Mouse (Mus musculus): ENCODE measurements around the gene Bicra. TPM values are rescaled to one million over a fixed set of nuclear protein-coding genes. Genes with fewer than 3 reads are reported as not detected.

Bicra gene
- total and polyA plus RNA-seq, 3 experiments: 0.32 to 10.2 (median 2.2) TPM

GRCm38 (mm10) chr7:16071906-16072305, 24.2 kb upstream of the Bicra start:
- H3K9ac ChIP-seq (ENCODE audit: insufficient read depth, low read depth): no peak overlapping the region
- dilution Hi-C loops (cut with MboI; ENCODE audit: extremely low pct_ligation_motif_present, extremely low pct_unique_long_range_greater_than_20kb, low sequenced_read_pairs): no loop called here
- no peaks in the 10 kb centered on the region for H3K9me3 ChIP-seq (replicated peaks; ENCODE audit: low read length)
- no peak overlapping the region for H3K4me3 ChIP-seq (replicated peaks in 1 of 3; ENCODE audit: low read depth in 2 of 3, low read length in 2 of 3, poor library complexity in 1 of 3)
- H3K4me1 ChIP-seq (ENCODE audit: control insufficient read depth in 1 of 2, insufficient read depth in 2 of 2): peaks cover 0 to 9% of the 10 kb centered on the region in 2 experiments; a peak in 2 of 4 replicates
- H3K4me2 ChIP-seq (ENCODE audit: insufficient read depth, low read depth, poor library complexity, severe bottlenecking): no peak overlapping the region
- in situ Hi-C loops (cut with MboI; ENCODE audit: low pct_ligation_motif_present, low pct_unique_long_range_greater_than_20kb, low sequenced_read_pairs): loop anchor here (25.0 kb wide), 1 partner anchor 190 kb away; the partner anchor contains the start of genes C5ar1 and Inafm1
- DNase-seq (ENCODE audit: extremely low read depth): no peak
- no peaks in the 10 kb centered on the region for H3K36me3 ChIP-seq (replicated peaks in 1 of 2; ENCODE audit: control insufficient read depth in 1 of 2, insufficient read depth in 1 of 2, low read length in 1 of 2)
- no peaks in the 10 kb centered on the region for H3K27me3 ChIP-seq (replicated peaks)
- TF ChIP-seq MYC (IDR thresholded peaks at IDR 0.05; ENCODE audit: low read depth, low read length) (no peak), CHD1 (IDR thresholded peaks at IDR 0.05; ENCODE audit: low read depth, low read length) (no peak)
- no peaks in the 10 kb centered on the region for H3K79me2 ChIP-seq (replicated peaks; ENCODE audit: control insufficient read depth, extremely low read depth, insufficient read depth, poor library complexity, severe bottlenecking)
- H3K27ac ChIP-seq (ENCODE audit: insufficient read depth, low read depth): no peak overlapping the region

GRCm38 (mm10) chr7:16070846-16071245, 23.1 kb upstream of the Bicra start:
- no peaks in the 10 kb centered on the region for H3K27me3 ChIP-seq (replicated peaks)
- H3K4me3 ChIP-seq (replicated peaks in 1 of 3; ENCODE audit: low read depth in 2 of 3, low read length in 2 of 3, poor library complexity in 1 of 3): no peak overlapping the region
- no peaks in the 10 kb centered on the region for H3K36me3 ChIP-seq (replicated peaks in 1 of 2; ENCODE audit: control insufficient read depth in 1 of 2, insufficient read depth in 1 of 2, low read length in 1 of 2)
- no peak for DNase-seq (ENCODE audit: extremely low read depth)
- no peak for TF ChIP-seq RAD21 (IDR thresholded peaks at IDR 0.05; ENCODE audit: low read depth, low read length)
- TF ChIP-seq EP300 (IDR thresholded peaks at IDR 0.05; ENCODE audit: low read length): no peak
- TF ChIP-seq SMC3 (IDR thresholded peaks at IDR 0.05; ENCODE audit: low read depth, low read length): no peak
- TF ChIP-seq RCOR1 (conservative IDR thresholded peaks at IDR 0.05; ENCODE audit: low read depth, low read length): no peak
- no peak for TF ChIP-seq BHLHE40 (IDR thresholded peaks at IDR 0.05; ENCODE audit: low read depth, low read length)
- dilution Hi-C loops (cut with MboI; ENCODE audit: extremely low pct_ligation_motif_present, extremely low pct_unique_long_range_greater_than_20kb, low sequenced_read_pairs): no loop called here
- no peaks in the 10 kb centered on the region for H3K79me2 ChIP-seq (replicated peaks; ENCODE audit: control insufficient read depth, extremely low read depth, insufficient read depth, poor library complexity, severe bottlenecking)
- no peak overlapping the region for H3K9ac ChIP-seq (ENCODE audit: insufficient read depth, low read depth)
- peaks cover 0 to 4% of the 10 kb centered on the region in 2 experiments; a peak in 2 of 4 replicates for H3K4me1 ChIP-seq (ENCODE audit: control insufficient read depth in 1 of 2, insufficient read depth in 2 of 2)
- no peaks in the 10 kb centered on the region for H3K9me3 ChIP-seq (replicated peaks; ENCODE audit: low read length)
- H3K4me2 ChIP-seq (ENCODE audit: insufficient read depth, low read depth, poor library complexity, severe bottlenecking): no peak overlapping the region
- H3K27ac ChIP-seq (ENCODE audit: insufficient read depth, low read depth): no peak overlapping the region
- in situ Hi-C loops (cut with MboI; ENCODE audit: low pct_ligation_motif_present, low pct_unique_long_range_greater_than_20kb, low sequenced_read_pairs): loop anchor here (25.0 kb wide), 1 partner anchor 191 kb away; the partner anchor contains the start of genes C5ar1 and Inafm1

- peak; percentile 11 to 72; a peak in 2 of 4 replicates for TF ChIP-seq CTCF (conservative IDR thresholded peaks at IDR 0.05 in 1 of 2, IDR thresholded peaks at IDR 0.05 in 1 of 2; ENCODE audit: low read depth in 2 of 2, low read length in 2 of 2)
- no peak for TF ChIP-seq IRF4 (IDR thresholded peaks at IDR 0.05; ENCODE audit: low read depth, low read length)
- peak; percentile 77 for TF ChIP-seq SMC3 (IDR thresholded peaks at IDR 0.05; ENCODE audit: low read depth, low read length)
- peak; percentile 61 for TF ChIP-seq RAD21 (IDR thresholded peaks at IDR 0.05; ENCODE audit: low read depth, low read length)
- Histone ChIP-seq H3K36me3 (replicated peaks in 1 of 2; ENCODE audit: control insufficient read depth in 1 of 2, insufficient read depth in 1 of 2, low read length in 1 of 2) (no peaks in the 10 kb centered on the region), H3K9ac (ENCODE audit: insufficient read depth, low read depth) (no peak overlapping the region), H3K4me2 (ENCODE audit: insufficient read depth, low read depth, poor library complexity, severe bottlenecking) (no peak overlapping the region), H3K9me3 (replicated peaks; ENCODE audit: low read length) (peaks cover 8% of the 10 kb centered on the region), H3K27ac (ENCODE audit: insufficient read depth, low read depth) (no peak overlapping the region), H3K4me3 (replicated peaks in 1 of 3; ENCODE audit: low read depth in 2 of 3, low read length in 2 of 3, poor library complexity in 1 of 3) (no peak overlapping the region), H3K27me3 (replicated peaks) (no peaks in the 10 kb centered on the region), H3K4me1 (ENCODE audit: control insufficient read depth in 1 of 2, insufficient read depth in 2 of 2) (peaks cover 0 to 3% of the 10 kb centered on the region in 2 experiments; a peak in 1 of 4 replicates), H3K79me2 (replicated peaks; ENCODE audit: control insufficient read depth, extremely low read depth, insufficient read depth, poor library complexity, severe bottlenecking) (no peaks in the 10 kb centered on the region)
- dilution Hi-C loops (cut with MboI; ENCODE audit: extremely low pct_ligation_motif_present, extremely low pct_unique_long_range_greater_than_20kb, low sequenced_read_pairs): no loop called here
- in situ Hi-C loops (cut with MboI; ENCODE audit: low pct_ligation_motif_present, low pct_unique_long_range_greater_than_20kb, low sequenced_read_pairs): loop anchor here (25.0 kb wide), 1 partner anchor 199 kb away; the partner anchor contains the start of genes C5ar1 and Inafm1
- no peak for DNase-seq (ENCODE audit: extremely low read depth)
Observed at GRCm38 (mm10) chr7:16063490-16063889, 15.8 kb upstream of the Bicra start.
